Mouse (Mus musculus): ENCODE measurements around the gene Zfp704.

Gene Zfp704

GRCm38 (mm10) chr3:9454556-9455330, 155.1 kb downstream of the Zfp704 start:
- DNase-seq = no peak

- DNase-seq = no peak
These were observed 159.4 kb downstream of the Zfp704 start for GRCm38 (mm10) chr3:9450521-9450920.

GRCm38 (mm10) chr3:9449261-9450007, 160.5 kb downstream of the Zfp704 start:
- DNase-seq = no peak

- no peak for DNase-seq
These were observed 161.3 kb downstream of the Zfp704 start for GRCm38 (mm10) chr3:9448541-9448940.

DNA sequence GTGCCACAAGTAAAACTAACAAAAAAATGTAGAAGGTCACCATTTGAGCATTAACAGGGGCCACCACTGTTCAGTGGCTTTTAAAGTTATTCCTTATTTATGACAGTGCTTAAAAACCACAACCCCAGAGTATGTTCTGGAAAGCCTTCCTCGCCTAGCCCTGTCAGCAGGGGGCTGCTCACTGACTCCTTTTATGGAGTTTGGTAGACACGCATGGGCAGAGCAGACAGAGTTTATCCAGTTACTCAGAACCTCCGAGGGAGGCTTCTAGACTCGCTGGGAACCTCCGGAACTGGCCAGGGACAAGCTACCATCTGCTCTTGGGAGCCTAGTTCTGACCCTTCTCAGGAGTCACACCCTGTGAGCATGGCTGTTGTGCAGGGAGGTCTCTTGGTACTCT, 165.3 kb downstream of the Zfp704 start:
- no peak for DNase-seq

GRCm38 (mm10) chr3:9443981-9444380, 165.9 kb downstream of the Zfp704 start:
- DNase-seq = no peak

DNA sequence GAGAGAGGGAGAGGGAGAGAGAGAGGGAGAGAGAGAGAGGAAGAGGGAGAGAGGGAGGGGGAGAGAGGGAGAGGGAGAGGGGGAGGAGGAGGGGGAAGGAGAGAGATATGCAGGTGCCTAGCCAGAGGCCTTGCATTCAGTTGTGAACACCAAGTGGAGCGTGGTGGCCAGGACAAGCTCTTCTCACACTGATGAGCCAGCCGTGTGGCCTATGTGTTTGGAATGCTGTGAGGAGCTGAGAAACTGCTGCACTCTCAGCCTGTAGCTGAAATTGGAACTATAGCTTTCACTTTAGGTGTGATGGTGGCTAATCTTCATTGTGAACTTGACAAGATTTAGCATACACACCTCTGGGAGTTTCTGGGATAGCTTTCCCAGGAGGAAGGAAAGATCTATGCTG, 166.4 kb downstream of the Zfp704 start:
- DNase-seq = no peak

- DNase-seq = no peak
These were observed 168.0 kb downstream of the Zfp704 start for GRCm38 (mm10) chr3:9441566-9442540.

DNA sequence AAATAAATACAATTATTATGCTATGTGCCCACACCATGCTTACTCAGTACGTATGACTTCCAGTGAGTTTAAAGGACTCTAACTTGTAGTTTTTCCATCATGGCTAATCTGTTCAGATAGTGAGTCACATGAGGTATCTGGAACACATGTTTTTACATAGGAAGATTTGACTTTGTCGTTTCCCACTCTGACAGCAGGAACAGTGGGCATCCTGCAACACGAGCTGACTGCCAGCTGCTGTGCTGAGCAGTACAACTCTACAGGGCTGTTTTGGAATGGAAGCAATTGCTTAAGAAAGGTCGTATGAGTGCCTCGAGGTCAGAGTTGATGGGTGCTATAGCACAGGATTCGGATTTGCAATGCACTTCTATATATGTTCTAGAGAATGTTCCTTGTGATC, 169.4 kb downstream of the Zfp704 start:
- no peak for DNase-seq

DNA sequence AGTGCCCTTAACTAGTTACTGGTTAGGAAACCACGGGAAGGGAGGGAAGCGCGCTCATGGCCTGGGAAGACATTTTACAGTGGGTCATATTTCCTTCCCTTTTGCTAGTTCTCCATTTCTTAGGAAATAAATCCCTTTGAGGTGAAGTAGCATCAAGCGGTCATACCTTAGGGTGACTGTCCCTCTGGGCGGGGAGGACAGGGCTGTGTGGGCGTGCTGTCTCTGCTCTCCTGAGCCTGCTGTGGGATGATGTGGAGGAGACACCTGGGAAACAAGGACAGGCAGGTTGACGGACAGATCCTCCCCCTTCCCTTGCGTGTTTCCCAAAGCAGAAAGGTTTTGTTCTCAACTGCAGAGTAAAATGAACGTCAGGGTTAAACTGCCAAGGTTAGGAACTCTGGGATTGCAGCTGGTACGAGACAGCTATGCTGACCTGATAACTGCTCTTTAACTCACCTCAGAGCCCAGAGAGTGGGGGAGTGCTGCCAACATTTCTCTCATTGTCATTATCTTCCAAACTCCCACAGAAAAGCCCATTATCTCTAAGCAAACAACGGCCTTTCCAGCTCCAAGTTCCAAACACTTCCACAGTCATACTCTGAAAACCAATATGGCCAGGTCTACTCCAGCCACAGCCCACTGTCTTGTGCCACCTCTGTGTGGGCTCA, 170.1 kb downstream of the Zfp704 start:
- DNase-seq = no peak

DNA sequence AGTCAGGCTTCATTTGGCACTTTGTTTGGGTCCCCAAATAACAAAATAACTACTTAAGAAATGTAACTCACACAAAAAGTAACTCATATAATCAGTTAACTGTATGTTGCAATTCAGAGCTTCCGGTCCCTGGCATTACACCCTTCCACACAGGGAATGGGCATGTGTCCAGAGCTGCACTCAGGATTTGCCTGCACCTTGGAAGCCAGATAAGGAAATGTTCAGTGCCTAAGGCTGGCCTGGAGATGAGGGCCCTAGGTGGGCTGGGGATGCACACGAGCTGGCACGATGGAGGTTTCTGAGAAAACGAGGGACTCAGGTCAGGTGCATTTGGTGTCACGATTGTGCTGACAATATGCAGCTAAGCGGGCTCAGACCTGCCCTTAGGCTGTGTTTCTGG, 173.6 kb downstream of the Zfp704 start:
- no peak for DNase-seq

- no peak for DNase-seq
These were observed 175.3 kb downstream of the Zfp704 start for GRCm38 (mm10) chr3:9434394-9435175.

GRCm38 (mm10) chr3:9432796-9433526, 176.9 kb downstream of the Zfp704 start:
- DNase-seq = no peak

DNA sequence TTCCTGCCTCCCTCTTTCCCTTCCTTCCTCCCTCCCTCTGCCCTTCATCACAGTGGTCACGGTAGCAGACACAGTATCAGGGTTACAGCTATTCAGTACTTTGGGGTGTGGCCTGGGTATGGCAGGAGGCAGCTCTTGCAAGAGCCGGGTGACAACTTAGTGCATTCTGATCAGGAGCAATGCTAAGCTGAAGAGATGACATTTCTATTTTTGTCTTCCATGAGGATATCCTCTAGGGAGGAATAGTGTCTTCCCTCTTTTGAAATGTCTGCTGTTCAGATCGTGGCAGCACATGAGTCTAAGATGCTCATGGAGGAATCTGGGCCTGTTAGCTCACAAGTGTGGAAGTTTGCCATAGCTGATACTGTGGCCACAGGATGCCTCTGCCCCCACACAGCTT, 177.7 kb downstream of the Zfp704 start:
- no peak for DNase-seq

- no peak for DNase-seq
These were observed 179.9 kb downstream of the Zfp704 start for GRCm38 (mm10) chr3:9429946-9430345.

- no peak for DNase-seq
These were observed 182.1 kb downstream of the Zfp704 start for GRCm38 (mm10) chr3:9427826-9428225.

GRCm38 (mm10) chr3:9425661-9426060, 184.2 kb downstream of the Zfp704 start:
- no peak for DNase-seq

GRCm38 (mm10) chr3:9424637-9425036, 185.2 kb downstream of the Zfp704 start:
- no peak for DNase-seq

DNA sequence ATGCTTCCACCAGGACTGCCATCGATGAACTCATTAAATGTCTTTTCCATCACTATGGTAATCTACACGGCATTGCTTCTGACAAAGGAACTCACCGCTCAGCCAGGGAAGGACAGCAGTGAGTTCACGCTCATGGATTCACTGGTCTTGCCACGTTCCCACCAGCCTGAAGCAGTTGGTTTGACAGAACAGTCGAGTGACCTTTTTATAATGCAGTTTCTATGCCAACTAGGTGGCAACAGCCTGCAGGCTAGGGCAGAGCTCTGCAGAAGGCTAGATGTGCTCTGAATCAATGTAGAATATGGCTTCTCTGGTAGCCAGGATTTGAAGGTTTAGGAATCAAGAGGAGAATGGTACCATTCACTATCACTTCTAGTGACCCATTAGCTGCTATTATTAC, 186.2 kb downstream of the Zfp704 start:
- DNase-seq = no peak

DNA sequence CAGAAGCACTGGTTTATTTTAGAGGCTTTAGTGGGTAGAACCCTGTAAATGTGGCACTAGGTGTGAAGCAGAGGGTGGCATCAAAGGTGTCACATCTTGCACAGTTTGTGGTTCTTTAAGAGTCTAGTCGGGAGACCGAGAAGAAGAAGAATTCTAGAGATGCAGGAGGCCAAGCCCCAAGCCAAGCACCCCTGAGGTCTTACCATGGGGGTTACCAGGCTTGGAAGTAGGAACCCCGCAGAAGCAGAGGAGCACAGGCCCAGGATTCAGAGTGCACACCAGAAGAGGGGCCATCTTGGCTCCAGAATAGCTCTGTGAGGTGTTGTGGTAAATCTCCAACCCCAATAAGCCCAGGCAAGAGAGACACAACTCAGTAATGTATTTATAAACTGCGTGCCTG, 201.0 kb downstream of the Zfp704 start:
- no peak for DNase-seq

GRCm38 (mm10) chr3:9407801-9408200, 202.1 kb downstream of the Zfp704 start:
- DNase-seq = no peak

Data from B cell, adult 2 months (primary cell).